ENCODE assay signal across 9 mouse cellular contexts in genomic region chr10:26077671-26078481, GRCm38 (mm10). TPM values are rescaled to one million over a fixed set of nuclear protein-coding genes. Genes with fewer than 3 reads are reported as not detected.
DNase-seq lines count a peak whose midpoint lies in the region; ATAC-seq lines count a peak whose summit lies in the region.
"Had no signal": no experiment of that assay in that cellular context is flagged by ENCODE, and none has a peak within 500 bp of the region (broad histone marks: within the 10 kb centered on the region; RNA-seq: fewer than 3 reads in every experiment).

TSS of gene Gm9767 (plus strand) at chr10:26078255.

- peaks cover 24% of the 10 kb centered on the region for H3K27me3 ChIP-seq in kidney, embryonic 15.5 days
- no peaks in the 10 kb centered on the region for H3K27me3 ChIP-seq in forebrain, embryonic 14.5 days (replicated peaks; ENCODE audit: control insufficient read depth, insufficient read depth, low read length)
- H3K27me3 ChIP-seq in midbrain, embryonic 12.5 days: peaks cover 6% of the 10 kb centered on the region; the same call in 1 of the 2 replicates

- no peak for DNase-seq in kidney, adult 18-20 months
- DNase-seq in adrenal gland, postnatal 10 days: peak; percentile 48
- peak; percentile 59 for DNase-seq in forebrain, embryonic 14.5 days (ENCODE audit: low spot score)
- DNase-seq in kidney, postnatal 14 days: peak; percentile 4
- DNase-seq in testis, postnatal 10 days (ENCODE audit: low spot score): peak; percentile 51
- DNase-seq in urinary bladder, postnatal 36 days (ENCODE audit: low spot score in 2 of 2): no peak

- peaks cover 11% of the 10 kb centered on the region for H3K4me1 ChIP-seq in kidney, embryonic 15.5 days
- no peaks in the 10 kb centered on the region for H3K4me1 ChIP-seq in forebrain, embryonic 14.5 days (ENCODE audit: control insufficient read depth, insufficient read depth, low read length)
- no peaks in the 10 kb centered on the region for H3K4me1 ChIP-seq in midbrain, embryonic 12.5 days

- peak; percentile 66; the same call in 1 of the 2 replicates for ATAC-seq in kidney, embryonic 15.5 days (replicated peaks; ENCODE audit: low FRiP score)
- ATAC-seq in forebrain, embryonic 14.5 days: peak; percentile 69
- peak; percentile 66 for ATAC-seq in midbrain, embryonic 12.5 days (ENCODE audit: low FRiP score, low read depth)

- peak within 1 kb of the TSS; percentile 97 for H3K4me2 ChIP-seq in kidney, embryonic 15.5 days
- H3K4me2 ChIP-seq in forebrain, embryonic 14.5 days (ENCODE audit: low read length): peak within 1 kb of the TSS; percentile 85
- peak within 1 kb of the TSS; percentile 83 for H3K4me2 ChIP-seq in midbrain, embryonic 12.5 days (replicated peaks)

- no peaks in the 10 kb centered on the region for H3K9me3 ChIP-seq in kidney, embryonic 15.5 days (replicated peaks)
- no peaks in the 10 kb centered on the region for H3K9me3 ChIP-seq in forebrain, embryonic 14.5 days (replicated peaks; ENCODE audit: control insufficient read depth, low read length)
- H3K9me3 ChIP-seq in midbrain, embryonic 12.5 days: no peaks in the 10 kb centered on the region

- no peaks in the 10 kb centered on the region for H3K36me3 ChIP-seq in kidney, embryonic 15.5 days
- H3K36me3 ChIP-seq in forebrain, embryonic 14.5 days (ENCODE audit: control insufficient read depth, insufficient read depth, low read length): no peaks in the 10 kb centered on the region
- H3K36me3 ChIP-seq in midbrain, embryonic 12.5 days: no peaks in the 10 kb centered on the region

- 3% methylated on average over 52 of the region's 52 CpGs for WGBS in kidney, embryonic 15.5 days
- WGBS in forebrain, embryonic 14.5 days: 1% methylated on average over 49 of the region's 52 CpGs
- under 1% methylated on average over 52 of the region's 52 CpGs for WGBS in midbrain, embryonic 12.5 days

- H3K27ac ChIP-seq in kidney, embryonic 15.5 days: no peak within 1 kb of the TSS
- H3K27ac ChIP-seq in forebrain, embryonic 14.5 days (ENCODE audit: low read depth, low read length): peak within 1 kb of the TSS; percentile 60; the same call in 1 of the 2 replicates
- H3K27ac ChIP-seq in midbrain, embryonic 12.5 days (replicated peaks): peak within 1 kb of the TSS; percentile 60
- H3K27ac ChIP-seq: macrophage had no signal

- H3K4me3 ChIP-seq in kidney, embryonic 15.5 days (replicated peaks): peak within 1 kb of the TSS; percentile 62
- peak within 1 kb of the TSS; percentile 71 for H3K4me3 ChIP-seq in forebrain, embryonic 14.5 days (ENCODE audit: low read depth, low read length)
- H3K4me3 ChIP-seq in midbrain, embryonic 12.5 days: peak within 1 kb of the TSS; percentile 66

- peak within 1 kb of the TSS; percentile 50 for H3K9ac ChIP-seq in kidney, embryonic 15.5 days
- H3K9ac ChIP-seq in forebrain, embryonic 14.5 days (ENCODE audit: low read length): peak within 1 kb of the TSS; percentile 84
- H3K9ac ChIP-seq in midbrain, embryonic 12.5 days (replicated peaks): peak within 1 kb of the TSS; percentile 77

RNA-seq across cellular contexts. Expression of gene Gm9767, which starts in this region (rescaled TPM):
- polyA plus RNA-seq in kidney, embryonic 15.5 days (2015; fragmentation: Nextera tagmentation; extraction: Ambion mirVana): not detected in 2 replicates
- not detected for total RNA-seq in adrenal gland, postnatal 10 days (2021)
- polyA plus RNA-seq in forebrain, embryonic 14.5 days (2014; fragmentation: Nextera tagmentation; extraction: Ambion mirVana): 0.93 and 1.3 TPM in 2 replicates
- polyA plus RNA-seq in midbrain, embryonic 12.5 days (2016; fragmentation: Nextera tagmentation; extraction: Ambion mirVana): 0.33 and 0.71 TPM in 2 replicates
- polyA plus RNA-seq: macrophage had no signal

Comparison
In these comparisons a context has a peak if more than half of its experiments do, and no peak if none do; other contexts are left out.
1. DNase-seq: peak in forebrain, embryonic 14.5 days (single experiment), kidney, postnatal 14 days (single experiment) and testis, postnatal 10 days (single experiment); none in kidney, adult 18-20 months (single experiment) and urinary bladder, postnatal 36 days (0 of 2).
2. Peak in ATAC-seq, H3K4me3 ChIP-seq, H3K9ac ChIP-seq and H3K4me2 ChIP-seq in kidney, embryonic 15.5 days; RNA of the gene not detected or under 1 TPM.
3. Peak in DNase-seq in adrenal gland, postnatal 10 days; RNA of the gene not detected or under 1 TPM.
4. Peak in ATAC-seq, H3K4me3 ChIP-seq, H3K27ac ChIP-seq, H3K9ac ChIP-seq and H3K4me2 ChIP-seq in midbrain, embryonic 12.5 days; RNA of the gene not detected or under 1 TPM.
5. Peak in every context shown above with its lines, with median percentiles within 50 percentile points of each other: ATAC-seq, H3K4me2 ChIP-seq, H3K4me3 ChIP-seq and H3K9ac ChIP-seq.